Comparison of ENCODE assay signal across 14 mouse cellular contexts in genomic region chr8:86184671-86185070, GRCm38 (mm10).
"Had no signal": no experiment of that assay in that cellular context is flagged by ENCODE, and none has a peak within 500 bp of the region (broad histone marks: within the 10 kb centered on the region; RNA-seq: fewer than 3 reads in every experiment).

No protein-coding gene starts in this region.

- DNase-seq: forebrain, postnatal 0 days; gastrocnemius, postnatal 14 days; gastrocnemius, postnatal 36 days; heart, adult 11 months; heart, adult 2 months; heart, postnatal 14 days; heart, postnatal 36 days; kidney, adult 11 months; kidney, adult 2 months; kidney, adult 9 months; kidney, postnatal 14 days; kidney, postnatal 36 days; liver; liver, embryonic 13.5 days had no signal
